Comparison of ENCODE assay signal across 16 mouse cellular contexts in genomic region chr16:8715513-8716080, GRCm38 (mm10). TPM values are rescaled to one million over a fixed set of nuclear protein-coding genes. Genes with fewer than 3 reads are reported as not detected.
DNase-seq lines count a peak whose midpoint lies in the region; ATAC-seq and TF ChIP-seq lines count a peak whose summit lies in the region.
"Had no signal": no experiment of that assay in that cellular context is flagged by ENCODE, and none has a peak within 500 bp of the region (broad histone marks: within the 10 kb centered on the region; RNA-seq: fewer than 3 reads in every experiment).

No protein-coding gene starts in this region.

- H3K27ac ChIP-seq in intestine, embryonic 15.5 days, result no peak overlapping the region
- H3K27ac ChIP-seq in intestine, postnatal 0 days (ENCODE audit: low read depth, low read length), result no peak overlapping the region
- no peak overlapping the region for H3K27ac ChIP-seq in embryonic facial prominence, embryonic 14.5 days (replicated peaks; ENCODE audit: low read depth, low read length)
- H3K27ac ChIP-seq in midbrain, embryonic 13.5 days, result no peak overlapping the region
- H3K27ac ChIP-seq: embryonic facial prominence, embryonic 15.5 days; macrophage had no signal

- DNase-seq in lung, postnatal 10 days, result peak; percentile 39
- DNase-seq in lung, adult 18-20 months, result no peak
- DNase-seq in embryonic facial prominence, embryonic 14.5 days (ENCODE audit: low spot score), result peak; percentile 41
- no peak for DNase-seq in B cell, adult 2 months
- DNase-seq: adrenal gland, adult 8-10 months; left cerebral cortex, postnatal 4 days had no signal

- no peak overlapping the region for H3ac ChIP-seq in myocyte (ENCODE audit: control insufficient read depth, insufficient read length)

- peak; percentile 41; the same call in 1 of the 2 replicates for ATAC-seq in intestine, embryonic 15.5 days
- no peak for ATAC-seq in intestine, postnatal 0 days
- ATAC-seq in embryonic facial prominence, embryonic 14.5 days (ENCODE audit: low read depth), result 0 out of 2 replicates have a peak, but pooled peaks have one; percentile 23
- no peak for ATAC-seq in midbrain, embryonic 13.5 days

- 61% methylated on average over 10 of the region's 10 CpGs for WGBS in intestine, embryonic 15.5 days
- WGBS in intestine, postnatal 0 days, result 65% methylated on average over 10 of the region's 10 CpGs
- 66% methylated on average over 10 of the region's 10 CpGs for WGBS in embryonic facial prominence, embryonic 14.5 days
- WGBS in midbrain, embryonic 13.5 days, result 86% methylated on average over 10 of the region's 10 CpGs

- no peaks in the 10 kb centered on the region for H3K27me3 ChIP-seq in intestine, embryonic 15.5 days (replicated peaks)
- H3K27me3 ChIP-seq in intestine, postnatal 0 days (replicated peaks; ENCODE audit: control insufficient read depth, insufficient read depth, low read length), result no peaks in the 10 kb centered on the region
- H3K27me3 ChIP-seq in embryonic facial prominence, embryonic 14.5 days (replicated peaks; ENCODE audit: control insufficient read depth, insufficient read depth, low read length), result no peaks in the 10 kb centered on the region
- no peaks in the 10 kb centered on the region for H3K27me3 ChIP-seq in myocyte (ENCODE audit: control insufficient read depth, insufficient read depth, insufficient read length)
- H3K27me3 ChIP-seq in midbrain, embryonic 13.5 days, result no peaks in the 10 kb centered on the region
- H3K27me3 ChIP-seq: embryonic facial prominence, embryonic 15.5 days had no signal

- peaks cover 13% of the 10 kb centered on the region; the same call in 1 of the 2 replicates for H3K36me3 ChIP-seq in intestine, embryonic 15.5 days
- H3K36me3 ChIP-seq in intestine, postnatal 0 days (ENCODE audit: control insufficient read depth, insufficient read depth), result peaks cover 42% of the 10 kb centered on the region
- H3K36me3 ChIP-seq in embryonic facial prominence, embryonic 14.5 days (ENCODE audit: control insufficient read depth, insufficient read depth, low read length), result peaks cover 52% of the 10 kb centered on the region
- peaks cover 25% of the 10 kb centered on the region for H3K36me3 ChIP-seq in myocyte (ENCODE audit: control insufficient read depth, insufficient read depth)
- peaks cover 52% of the 10 kb centered on the region for H3K36me3 ChIP-seq in midbrain, embryonic 13.5 days

- H3K4me1 ChIP-seq in intestine, embryonic 15.5 days (replicated peaks), result 0 out of 2 replicates have a peak, but pooled peaks cover 5% of the 10 kb centered on the region
- H3K4me1 ChIP-seq in intestine, postnatal 0 days (replicated peaks; ENCODE audit: control insufficient read depth, insufficient read depth, low read length), result 0 out of 2 replicates have a peak, but pooled peaks cover 4% of the 10 kb centered on the region
- H3K4me1 ChIP-seq in embryonic facial prominence, embryonic 14.5 days (ENCODE audit: control insufficient read depth, insufficient read depth, low read length), result 0 out of 2 replicates have a peak, but pooled peaks cover 3% of the 10 kb centered on the region
- peaks cover 12% of the 10 kb centered on the region for H3K4me1 ChIP-seq in midbrain, embryonic 13.5 days (replicated peaks)

- H3K79me2 ChIP-seq in myocyte (ENCODE audit: control insufficient read depth, insufficient read depth), result peaks cover 73% of the 10 kb centered on the region

- no peak overlapping the region for H3K9ac ChIP-seq in intestine, embryonic 15.5 days
- H3K9ac ChIP-seq in intestine, postnatal 0 days (ENCODE audit: low read depth, low read length), result no peak overlapping the region
- H3K9ac ChIP-seq in embryonic facial prominence, embryonic 14.5 days (ENCODE audit: low read depth, low read length), result no peak overlapping the region
- no peak overlapping the region for H3K9ac ChIP-seq in midbrain, embryonic 13.5 days (replicated peaks)
- H3K9ac ChIP-seq: embryonic facial prominence, embryonic 15.5 days had no signal

- no peak overlapping the region for H3K4me2 ChIP-seq in intestine, embryonic 15.5 days (replicated peaks)
- no peak overlapping the region for H3K4me2 ChIP-seq in intestine, postnatal 0 days (replicated peaks; ENCODE audit: low read depth)
- H3K4me2 ChIP-seq in embryonic facial prominence, embryonic 14.5 days (ENCODE audit: low read depth, low read length), result no peak overlapping the region
- H3K4me2 ChIP-seq in myocyte (ENCODE audit: low read depth), result peak overlapping the region; percentile 13
- H3K4me2 ChIP-seq in midbrain, embryonic 13.5 days (replicated peaks), result no peak overlapping the region
- H3K4me2 ChIP-seq: embryonic facial prominence, embryonic 15.5 days had no signal

- H3K4me3 ChIP-seq in intestine, embryonic 15.5 days (replicated peaks), result no peak overlapping the region
- H3K4me3 ChIP-seq in intestine, postnatal 0 days (ENCODE audit: low read depth, low read length), result no peak overlapping the region
- no peak overlapping the region for H3K4me3 ChIP-seq in embryonic facial prominence, embryonic 14.5 days (ENCODE audit: low read depth, low read length)
- H3K4me3 ChIP-seq in myocyte, result no peak overlapping the region
- H3K4me3 ChIP-seq in midbrain, embryonic 13.5 days (replicated peaks), result no peak overlapping the region
- H3K4me3 ChIP-seq: embryonic facial prominence, embryonic 15.5 days had no signal

- TF ChIP-seq CTCF in intestine, postnatal 0 days (IDR thresholded peaks at IDR 0.05; ENCODE audit: low read depth), result no peak

- H3K9me3 ChIP-seq in intestine, embryonic 15.5 days, result no peaks in the 10 kb centered on the region
- no peaks in the 10 kb centered on the region for H3K9me3 ChIP-seq in intestine, postnatal 0 days (ENCODE audit: control insufficient read depth)
- H3K9me3 ChIP-seq in embryonic facial prominence, embryonic 14.5 days (ENCODE audit: control insufficient read depth, low read length), result no peaks in the 10 kb centered on the region
- H3K9me3 ChIP-seq in midbrain, embryonic 13.5 days, result no peaks in the 10 kb centered on the region
- H3K9me3 ChIP-seq: embryonic facial prominence, embryonic 15.5 days; G1E had no signal

- no peak for TF ChIP-seq POLR2A in myocyte (IDR thresholded peaks at IDR 0.05; ENCODE audit: insufficient read length, low read depth)

TF ChIP-seq in myocyte, 11 proteins besides CTCF, POLR2A, EP300 and RAD21:
- peak in 2 of 3 experiments; percentile 11 to 25 for TF ChIP-seq MYOD1 (IDR thresholded peaks at IDR 0.05; ENCODE audit: control insufficient read depth in 1 of 3, insufficient read length in 2 of 3, low read depth in 2 of 3)
- TF ChIP-seq MAX (IDR thresholded peaks at IDR 0.05; ENCODE audit: low read depth), result no peak
- peak in 1 of 3 experiments; percentile 36 for TF ChIP-seq MYOG (IDR thresholded peaks at IDR 0.05; ENCODE audit: control insufficient read depth in 1 of 3, insufficient read depth in 1 of 3, insufficient read length in 2 of 3, low read depth in 2 of 3)

RNA-seq across cellular contexts. Expression of gene Gm5767, which starts 35.0 kb away (rescaled TPM):
- polyA plus RNA-seq in intestine, embryonic 15.5 days (2015; fragmentation: Nextera tagmentation; extraction: Ambion mirVana), result not detected in 2 replicates
- polyA plus RNA-seq in intestine, postnatal 0 days (2015; fragmentation: Nextera tagmentation; extraction: Ambion mirVana), result 0.22 TPM in 1 of 2 replicates, not detected in the other
- not detected in 2 replicates for polyA plus RNA-seq in embryonic facial prominence, embryonic 14.5 days (2014; fragmentation: Nextera tagmentation; extraction: Ambion mirVana)
- 0.16 TPM for polyA plus RNA-seq in myocyte (2012; fragmentation: generic; extraction: Trizol)
- not detected in 2 replicates for polyA plus RNA-seq in midbrain, embryonic 13.5 days (2015; fragmentation: Nextera tagmentation; extraction: Ambion mirVana)
- polyA plus RNA-seq: embryonic facial prominence, embryonic 15.5 days; G1E; heart, postnatal 0 days; macrophage; small intestine, adult 2 months; thymus, postnatal 0 days had no signal

RNA-seq across cellular contexts. Expression of gene Carhsp1, which starts 43.6 kb away (rescaled TPM):
- polyA plus RNA-seq in intestine, embryonic 15.5 days (2015; fragmentation: Nextera tagmentation; extraction: Ambion mirVana), result 89.8 and 90.4 TPM in 2 replicates
- polyA plus RNA-seq in intestine, postnatal 0 days (2015; fragmentation: Nextera tagmentation; extraction: Ambion mirVana), result 40.1 and 43.9 TPM in 2 replicates
- 29.2 and 32.1 TPM in 2 replicates for polyA plus RNA-seq in embryonic facial prominence, embryonic 14.5 days (2014; fragmentation: Nextera tagmentation; extraction: Ambion mirVana)
- 110 TPM for polyA plus RNA-seq in myocyte (2012; fragmentation: generic; extraction: Trizol)
- 253 and 274 TPM in 2 replicates for polyA plus RNA-seq in midbrain, embryonic 13.5 days (2015; fragmentation: Nextera tagmentation; extraction: Ambion mirVana)

Comparison
In these comparisons a context has a peak if more than half of its experiments do, and no peak if none do; other contexts are left out.
1. ATAC-seq: peak in intestine, embryonic 15.5 days (single experiment) and embryonic facial prominence, embryonic 14.5 days (single experiment); none in intestine, postnatal 0 days (single experiment) and midbrain, embryonic 13.5 days (single experiment).
2. DNase-seq: peak in lung, postnatal 10 days (single experiment) and embryonic facial prominence, embryonic 14.5 days (single experiment); none in lung, adult 18-20 months (0 of 2) and B cell, adult 2 months (0 of 2).